Mouse (Mus musculus) MEL (cell line): ENCODE measurements around the gene Pdhx. TPM values are rescaled to one million over a fixed set of nuclear protein-coding genes. Genes with fewer than 3 reads are reported as not detected.

Source experiments
- DNase-seq: peaks from one replicate; pipeline ENCODE4 v3.0.0; 2011; ENCODE audit warnings: low read depth, low spot score
- H3K27ac ChIP-seq: 2 replicates; pipeline ENCODE4 v1.5.1; 2012; ENCODE audit warnings: low read depth, mild to moderate bottlenecking, control low read depth, low read length, moderate library complexity; ENCODE audit not compliant: control insufficient read depth
- H3K27me3 ChIP-seq, 2 experiments: fragments of 150-350 bp in 1 of 2; sonication (generic) in 1 of 2; 2 replicates each; pipeline ENCODE4 v1.6.1; 2012; ENCODE audit warnings: low read length in 2 of 2, mild to moderate bottlenecking in 2 of 2, improper control_type of control experiment in 1 of 2, moderate library complexity in 1 of 2; ENCODE audit not compliant: insufficient read depth in 2 of 2, control insufficient read depth in 1 of 2
- H3K36me3 ChIP-seq, 2 experiments: 2 replicates each; pipeline ENCODE4 v1.6.1; 2012 to 2014; ENCODE audit warnings: low read length in 2 of 2, improper control_type of control experiment in 1 of 2, inconsistent platforms in 1 of 2, mild to moderate bottlenecking in 1 of 2; ENCODE audit not compliant: insufficient read depth in 2 of 2, control insufficient read depth in 1 of 2
- H3K4me1 ChIP-seq, 2 experiments: fragments of 150-350 bp in 1 of 2; sonication (generic) in 1 of 2; 2 replicates each; pipeline ENCODE4 v1.6.1; 2012; ENCODE audit warnings: low read length in 2 of 2, improper control_type of control experiment in 1 of 2, mild to moderate bottlenecking in 1 of 2; ENCODE audit not compliant: insufficient read depth in 2 of 2, control insufficient read depth in 1 of 2
- H3K4me3 ChIP-seq, 2 experiments: fragments of 150-350 bp in 1 of 2; sonication (generic) in 1 of 2; 2 replicates each; pipeline ENCODE4 v1.5.1; 2012; ENCODE audit warnings: low read depth in 2 of 2, low read length in 2 of 2, mild to moderate bottlenecking in 2 of 2, moderate library complexity in 2 of 2, control low read depth in 1 of 2, improper control_type of control experiment in 1 of 2; ENCODE audit not compliant: control insufficient read depth in 1 of 2, insufficient read depth in 1 of 2
- H3K79me2 ChIP-seq: 2 replicates; pipeline ENCODE4 v1.6.1; 2012; ENCODE audit warnings: mild to moderate bottlenecking, low read length, moderate library complexity; ENCODE audit not compliant: control insufficient read depth, poor library complexity, insufficient read depth
- H3K9ac ChIP-seq: 2 replicates; pipeline ENCODE4 v1.6.1; 2012; ENCODE audit warnings: low read depth, mild to moderate bottlenecking, control low read depth, low read length, moderate library complexity; ENCODE audit not compliant: control insufficient read depth, poor library complexity, severe bottlenecking
- H3K9me3 ChIP-seq: fragments of 150-350 bp; sonication (generic); replicated peaks from 2 replicates; pipeline ENCODE4 v1.6.1; 2012; ENCODE audit warnings: mild to moderate bottlenecking, low read length, improper control_type of control experiment, moderate library complexity; ENCODE audit not compliant: insufficient read depth
- BHLHE40 ChIP-seq: IDR thresholded peaks from 2 replicates; pipeline ENCODE4 v1.6.1; 2012; ENCODE audit warnings: low read depth, mild to moderate bottlenecking, inconsistent platforms, low read length, improper control_type of control experiment, borderline replicate concordance
- MAFK ChIP-seq: IDR thresholded peaks from 2 replicates; pipeline ENCODE4 v1.6.1; 2011; ENCODE audit warnings: low read depth, mild to moderate bottlenecking, low read length, improper control_type of control experiment, borderline replicate concordance
- MYC ChIP-seq: IDR thresholded peaks from 2 replicates; pipeline ENCODE4 v1.6.1; 2011; ENCODE audit warnings: low read depth, mild to moderate bottlenecking, low read length, improper control_type of control experiment, moderate library complexity
- NELFE ChIP-seq: IDR thresholded peaks from 2 replicates; pipeline ENCODE4 v1.6.1; 2011; ENCODE audit warnings: low read depth, low read length, improper control_type of control experiment
- NRF1 ChIP-seq: IDR thresholded peaks from 2 replicates; pipeline ENCODE4 v1.6.1; 2014; ENCODE audit warnings: low read depth, mild to moderate bottlenecking, inconsistent platforms, low read length, improper control_type of control experiment, moderate library complexity; ENCODE audit not compliant: poor library complexity, insufficient read depth, severe bottlenecking
- RCOR1 ChIP-seq: IDR thresholded peaks from 2 replicates; pipeline ENCODE4 v1.6.1; 2012; ENCODE audit warnings: low read depth, mild to moderate bottlenecking, inconsistent platforms, low read length, improper control_type of control experiment
- SMC3 ChIP-seq: IDR thresholded peaks from 2 replicates; pipeline ENCODE4 v1.6.1; 2011; ENCODE audit warnings: low read depth, low read length, improper control_type of control experiment
- TAL1 ChIP-seq: IDR thresholded peaks from 2 replicates; pipeline ENCODE4 v1.6.1; 2012; ENCODE audit warnings: mild to moderate bottlenecking, inconsistent platforms, low read length, moderate library complexity, mixed read lengths
- ZMIZ1 ChIP-seq: IDR thresholded peaks from 2 replicates; pipeline ENCODE4 v1.6.1; 2012; ENCODE audit warnings: low read depth, mild to moderate bottlenecking, inconsistent platforms, low read length, improper control_type of control experiment, moderate library complexity
- ZNF384 ChIP-seq: IDR thresholded peaks from 2 replicates; pipeline ENCODE4 v1.6.1; 2012; ENCODE audit warnings: low read depth, mild to moderate bottlenecking, inconsistent platforms, low read length, improper control_type of control experiment
- polyA plus RNA-seq, 2 experiments: library from polyadenylated mRNA; stranded (reverse) in 1 of 2; unstranded in 1 of 2; fragments of >175 nt in 1 of 2; fragments of >200 nt in 1 of 2; gene quantifications; 2 replicates each; pipeline versions ENCODE4 v1.2.1 to v1.2.4; 2012; ENCODE audit warnings: low replicate concordance in 2 of 2, low read depth in 1 of 2; ENCODE audit not compliant: insufficient read length in 2 of 2, insufficient read depth in 1 of 2, missing spikeins in 1 of 2
- total RNA-seq: library from RNA; depleted of rRNA; stranded (reverse); fragments of 300-350 nt; gene quantifications from 2 replicates; pipeline ENCODE4 v1.2.3, GENCODE M21; 2012

The Pdhx gene
- total and polyA plus RNA-seq, 3 experiments, result 48.4 to 73.3 TPM; not detected in 1

GRCm38 (mm10) chr2:103008221-103008620 lies 65.1 kb downstream of the Pdhx start:
- TF ChIP-seq NRF1 (no peak), MYC (no peak), ZNF384 (peak; percentile 60)
- H3K4me3 ChIP-seq, result no peak overlapping the region
- H3K27ac ChIP-seq, result no peak overlapping the region
- no peaks in the 10 kb centered on the region for H3K27me3 ChIP-seq
- no peaks in the 10 kb centered on the region; a peak in 1 of 4 replicates for H3K36me3 ChIP-seq
- H3K9me3 ChIP-seq, result no peaks in the 10 kb centered on the region
- H3K79me2 ChIP-seq, result no peaks in the 10 kb centered on the region
- peaks cover 0 to 5% of the 10 kb centered on the region in 2 experiments; a peak in 2 of 4 replicates for H3K4me1 ChIP-seq
- no peak overlapping the region for H3K9ac ChIP-seq
- peak; percentile 57 for DNase-seq

DNA sequence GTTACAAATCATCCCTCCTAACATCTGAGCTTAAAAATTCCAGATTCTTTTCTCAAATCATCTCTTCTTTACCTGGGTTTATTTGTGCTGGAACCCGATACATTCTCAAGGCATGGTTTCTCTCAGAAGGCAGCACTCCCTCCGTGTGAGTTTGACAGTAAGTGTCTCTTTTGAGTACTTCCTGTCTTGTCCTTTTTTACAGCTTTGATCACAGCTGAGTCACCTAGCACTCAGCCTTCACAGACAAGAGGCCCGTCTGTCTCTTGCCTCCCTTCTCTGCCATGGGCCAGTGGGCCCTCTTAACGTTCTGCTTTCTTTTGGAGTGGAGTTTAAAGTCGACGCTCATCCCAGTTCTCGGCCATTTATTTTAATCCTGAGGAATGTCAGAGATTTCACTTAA lies 68.7 kb downstream of the Pdhx start:
- no peak for TF ChIP-seq TAL1
- no peaks in the 10 kb centered on the region for H3K9me3 ChIP-seq

GRCm38 (mm10) chr2:102999153-102999575 lies 74.1 kb downstream of the Pdhx start:
- Histone ChIP-seq H3K4me1 (0 out of 4 replicates have a peak, but pooled peaks cover 0 to 1% of the 10 kb centered on the region in 2 experiments), H3K79me2 (no peaks in the 10 kb centered on the region)
- TF ChIP-seq NRF1 (no peak), MAFK (no peak), NELFE (no peak), RCOR1 (no peak), BHLHE40 (no peak), ZMIZ1 (no peak), SMC3 (no peak)
- TF ChIP-seq, all 39 proteins: peak for 0
- H3K9me3 ChIP-seq, result no peaks in the 10 kb centered on the region
- no peak for DNase-seq
- H3K27ac ChIP-seq, result no peak overlapping the region
- no peak overlapping the region for H3K9ac ChIP-seq
- H3K4me3 ChIP-seq, result no peak overlapping the region
- no peaks in the 10 kb centered on the region for H3K36me3 ChIP-seq
- no peaks in the 10 kb centered on the region for H3K27me3 ChIP-seq

More for the DNA sequence above, 68.7 kb downstream of the Pdhx start:
- Histone ChIP-seq H3K4me1 (peaks cover 0 to 5% of the 10 kb centered on the region in 2 experiments; a peak in 2 of 4 replicates), H3K36me3 (no peaks in the 10 kb centered on the region; a peak in 1 of 4 replicates), H3K27me3 (no peaks in the 10 kb centered on the region), H3K79me2 (no peaks in the 10 kb centered on the region), H3K9ac (no peak overlapping the region), H3K4me3 (no peak overlapping the region), H3K27ac (no peak overlapping the region)
- DNase-seq, result peak; percentile 24
